Mouse (Mus musculus) gonadal fat pad, adult 2 months (tissue): ENCODE data around the gene Polr1b. TPM values are rescaled to one million over a fixed set of nuclear protein-coding genes. Genes with fewer than 3 reads are reported as not detected.
A peak's percentile ranks its signal among the peaks of the same experiment; 100 is the strongest.

Source experiments
- DNase-seq: peaks from one replicate; pipeline ENCODE4 v3.0.0-alpha.2; 2012; ENCODE audit warnings: low read depth
- polyA plus RNA-seq: library from polyadenylated mRNA; depleted of rRNA; stranded (reverse); fragments of >200 nt; gene quantifications from 2 replicates; pipeline ENCODE4 v1.2.3, GENCODE M21; 2012

Polr1b gene
- polyA plus RNA-seq, 1 experiment = 18.6 TPM

DNA sequence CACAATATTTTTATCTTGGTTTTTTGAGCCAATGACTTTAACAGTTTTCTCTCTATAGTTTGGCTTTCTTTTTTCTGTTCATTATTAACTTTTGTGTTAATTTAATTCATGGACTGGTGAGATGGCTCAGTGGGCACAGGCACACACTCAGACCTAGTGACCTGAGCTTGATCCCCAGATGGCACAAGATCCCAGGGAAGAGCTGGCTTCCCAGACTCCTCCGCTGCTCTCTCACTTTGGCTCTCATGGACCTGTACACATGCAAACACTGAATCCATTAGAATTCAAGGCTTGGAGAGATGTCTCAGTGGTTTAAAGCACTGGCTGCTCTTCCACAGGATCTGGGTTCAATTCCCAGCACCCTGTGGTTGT lies 15.6 kb downstream of the Polr1b start:
- DNase-seq = no peak

DNA sequence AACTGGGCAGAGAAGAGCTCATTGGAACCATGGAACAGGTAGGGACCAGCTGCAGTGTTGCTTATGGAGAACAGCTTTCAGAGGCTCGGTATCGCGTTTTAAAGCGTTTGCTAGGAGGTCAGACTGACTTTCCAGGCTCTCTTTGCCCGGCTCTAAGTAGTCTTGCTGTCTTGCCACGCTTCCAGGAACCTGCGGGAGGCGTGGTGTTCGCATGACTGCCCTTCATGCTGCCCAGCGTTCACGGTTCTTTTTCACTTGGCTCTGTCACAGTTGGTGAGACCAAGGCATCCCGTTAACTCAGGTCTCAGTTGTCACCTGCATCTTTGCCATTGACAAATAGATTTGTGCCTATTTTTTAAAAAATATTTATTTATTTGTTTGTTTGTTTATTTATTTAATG lies 17.3 kb downstream of the Polr1b start:
- DNase-seq = no peak

DNA sequence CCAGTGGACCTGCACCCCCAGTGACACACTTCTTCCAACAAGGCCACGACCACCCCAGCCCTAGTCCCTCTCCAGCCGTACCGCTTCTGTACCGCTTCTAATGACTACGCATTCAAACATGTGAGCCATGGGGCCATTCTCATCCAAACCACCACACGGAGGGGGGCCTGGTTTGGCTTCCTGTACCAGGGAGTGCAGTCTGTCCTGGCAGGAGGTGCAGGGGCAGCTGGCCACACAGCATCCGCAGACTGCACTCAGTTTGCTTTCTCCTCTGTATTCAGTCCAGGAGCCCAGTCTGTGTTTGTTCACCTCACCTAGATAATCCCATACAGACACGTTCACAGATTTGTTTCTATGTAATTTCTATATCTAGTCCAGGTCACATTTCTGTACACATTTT lies 21.2 kb downstream of the Polr1b start:
- no peak for DNase-seq

DNA sequence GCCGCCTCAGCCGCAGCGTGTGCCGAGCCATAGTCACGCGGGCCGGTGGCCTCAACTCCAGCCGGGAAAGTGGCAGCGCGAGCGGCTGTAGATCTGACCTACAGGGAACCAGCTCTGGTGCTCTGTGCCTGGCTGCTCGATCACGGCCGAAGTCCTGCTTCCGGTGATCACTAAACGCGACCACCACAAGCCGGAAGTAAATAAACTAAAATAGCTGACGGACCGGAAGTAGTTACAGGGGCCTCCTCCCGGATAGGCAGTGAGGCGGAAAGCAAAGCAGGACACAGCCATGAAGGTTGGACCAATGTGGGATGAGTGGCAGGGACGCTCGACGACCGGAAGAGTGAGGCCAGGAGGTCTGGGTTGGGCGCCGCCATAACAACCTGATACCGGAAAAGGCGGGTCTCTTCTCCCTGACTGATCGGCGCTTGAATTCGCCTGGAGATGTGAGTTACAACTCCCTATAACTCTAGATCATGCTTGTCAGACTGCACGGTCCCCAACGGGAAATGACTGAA lies 28.7 kb downstream of the Polr1b start, which contains the start of gene Chchd5:
Chchd5 (plus strand) TSS at position 289 of the 518 bp plus-strand sequence.
- DNase-seq = peak; percentile 70

- DNase-seq = no peak
These were observed 29.3 kb downstream of the Polr1b start for GRCm38 (mm10) chr2:129129987-129130545.

GRCm38 (mm10) chr2:129130776-129131175 lies 30.0 kb downstream of the Polr1b start:
- no peak for DNase-seq

- DNase-seq = no peak
These were observed 31.4 kb downstream of the Polr1b start for GRCm38 (mm10) chr2:129132231-129132630.

DNA sequence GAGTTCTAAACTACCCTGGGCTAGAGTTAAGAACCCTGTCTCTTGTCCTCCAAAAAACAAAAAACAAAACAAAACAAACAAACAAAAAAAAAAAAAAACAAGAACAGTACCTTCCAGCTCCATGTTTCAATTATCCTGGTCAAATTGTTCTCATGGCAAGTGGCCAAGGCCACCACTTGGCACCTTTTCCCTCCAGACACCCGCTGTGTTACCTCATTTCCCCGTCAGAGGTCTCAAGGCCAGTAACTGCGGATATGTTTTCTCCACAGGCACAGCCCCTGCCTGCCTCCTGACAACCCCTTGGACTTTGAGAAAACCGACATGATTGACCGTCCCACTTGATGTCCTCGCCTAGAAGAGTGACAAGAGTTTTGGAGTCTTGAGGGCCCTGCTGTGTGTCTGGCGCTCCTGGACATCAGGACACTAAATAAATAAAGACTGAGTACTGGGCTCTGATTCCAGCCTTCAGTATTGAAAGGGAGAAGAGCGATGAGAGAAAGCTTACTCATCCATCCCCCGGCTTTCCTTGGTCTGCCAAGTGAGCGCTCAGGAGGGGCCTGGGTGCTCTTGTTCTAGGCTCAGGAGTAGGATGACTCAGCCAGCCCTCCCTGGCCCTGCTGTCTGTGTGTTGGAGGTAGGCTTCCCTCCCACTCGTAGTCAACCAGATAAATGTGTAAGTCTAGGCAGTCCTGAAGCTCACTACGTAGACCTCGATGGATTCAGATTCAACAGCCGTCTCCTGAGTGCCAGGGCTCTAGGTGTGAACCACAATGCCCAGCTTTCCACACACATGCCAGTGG lies 32.4 kb downstream of the Polr1b start:
- DNase-seq = no peak

GRCm38 (mm10) chr2:129139906-129140305 lies 39.1 kb downstream of the Polr1b start:
- DNase-seq = no peak

- no peak for DNase-seq
These were observed 48.0 kb downstream of the Polr1b start for GRCm38 (mm10) chr2:129148836-129149235.

GRCm38 (mm10) chr2:129150386-129150785 lies 49.6 kb downstream of the Polr1b start:
- DNase-seq = no peak

- no peak for DNase-seq
These were observed 50.3 kb downstream of the Polr1b start for GRCm38 (mm10) chr2:129151111-129151510.

DNA sequence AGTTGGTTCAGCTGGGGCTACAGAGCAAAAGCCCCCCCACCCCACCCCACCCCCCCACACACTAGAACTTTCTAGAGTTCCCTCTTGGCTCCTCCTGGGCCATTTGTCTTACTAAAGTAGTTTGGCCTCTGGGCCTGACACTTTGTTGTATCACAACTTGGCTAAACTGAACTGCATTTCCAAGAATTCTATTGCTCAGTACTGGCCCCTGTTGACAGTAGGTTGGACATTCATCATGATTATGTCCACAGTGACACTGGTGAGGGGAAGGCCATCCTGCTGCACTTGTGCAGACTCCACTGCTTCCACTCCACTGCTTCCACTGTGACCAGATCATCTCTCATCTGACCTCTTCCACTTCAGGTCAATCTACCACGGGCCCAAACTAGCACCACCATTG lies 52.0 kb downstream of the Polr1b start:
- no peak for DNase-seq

- no peak for DNase-seq
These were observed 64.0 kb downstream of the Polr1b start for GRCm38 (mm10) chr2:129164815-129165214.

GRCm38 (mm10) chr2:129166466-129167463 lies 66.0 kb downstream of the Polr1b start:
- no peak for DNase-seq

DNA sequence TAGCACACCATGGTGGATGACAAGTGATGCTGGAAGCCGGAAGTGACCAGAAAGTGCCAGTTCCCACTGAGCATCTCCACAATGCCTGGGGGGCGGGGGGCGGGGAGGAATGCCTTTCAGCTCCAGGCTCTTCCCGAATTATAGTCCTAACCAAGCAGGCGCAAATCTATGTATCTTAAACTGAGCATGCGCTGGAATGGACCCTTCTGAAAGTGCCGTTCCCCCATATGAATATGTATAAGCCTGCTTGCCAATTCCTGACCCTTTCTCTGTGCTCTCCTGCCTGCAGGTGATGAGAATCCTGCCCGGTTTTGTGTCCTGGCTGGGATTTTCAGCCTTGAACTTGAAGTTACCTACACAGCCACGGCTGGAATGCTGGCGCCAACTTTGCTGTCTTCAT lies 72.6 kb downstream of the Polr1b start:
- no peak for DNase-seq

DNA sequence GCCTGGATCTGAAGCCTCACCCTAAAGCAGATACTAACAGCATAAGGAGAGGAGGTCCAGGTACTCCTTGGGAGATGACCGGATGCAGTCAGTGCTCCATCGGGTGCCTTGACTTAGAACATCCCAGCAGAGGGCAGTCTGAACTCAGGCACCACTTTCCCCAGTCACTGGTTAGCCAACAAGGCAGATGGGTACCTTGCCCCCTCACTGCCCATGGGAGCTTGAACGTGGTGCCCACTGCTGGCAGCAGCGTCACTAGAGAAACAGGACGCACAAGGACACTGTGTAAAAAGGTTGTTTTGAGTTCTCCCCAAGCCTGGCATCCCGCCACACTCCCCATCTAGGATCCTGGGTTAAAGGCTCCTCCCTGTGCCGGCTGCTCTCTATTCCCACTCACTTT lies 73.7 kb downstream of the Polr1b start:
- DNase-seq = no peak

- no peak for DNase-seq
These were observed 74.8 kb downstream of the Polr1b start for GRCm38 (mm10) chr2:129175636-129176035.
